Mouse (Mus musculus) forebrain, embryonic 11.5 days (tissue): ENCODE results near the gene Thtpa. TPM values are rescaled to one million over a fixed set of nuclear protein-coding genes. Genes with fewer than 3 reads are reported as not detected.

Source experiments
- ATAC-seq: fragments of 200-750 bp; cut with Nextera tagmentation; replicated peaks from 2 replicates; pipeline ENCODE4 v1.8.0; 2017; ENCODE audit warnings: moderate TSS enrichment; ENCODE audit not compliant: low FRiP score
- DNase-seq: peaks from one replicate; pipeline ENCODE4 v3.0.0-alpha.2; 2017; ENCODE audit warnings: low spot score
- H3K27ac ChIP-seq: fragments of 300-500 bp; sonication (generic); 2 replicates; pipeline ENCODE4 v1.5.1; 2014; ENCODE audit warnings: low read depth, low read length
- H3K27me3 ChIP-seq: fragments of 300-500 bp; sonication (generic); 2 replicates; pipeline ENCODE4 v1.6.1; 2014; ENCODE audit warnings: mild to moderate bottlenecking, low read length, mixed read lengths; ENCODE audit not compliant: control insufficient read depth, insufficient read depth
- H3K36me3 ChIP-seq: fragments of 300-500 bp; sonication (generic); 2 replicates; pipeline ENCODE4 v1.6.1; 2014; ENCODE audit warnings: mild to moderate bottlenecking, low read length, moderate library complexity, mixed read lengths; ENCODE audit not compliant: control insufficient read depth, insufficient read depth
- H3K4me1 ChIP-seq: fragments of 300-500 bp; sonication (generic); replicated peaks from 2 replicates; pipeline ENCODE4 v1.6.1; 2014; ENCODE audit warnings: low read length, mixed read lengths; ENCODE audit not compliant: control insufficient read depth, insufficient read depth
- H3K4me2 ChIP-seq: fragments of 300-500 bp; sonication (generic); 2 replicates; pipeline ENCODE4 v1.6.1; 2014; ENCODE audit warnings: low read depth, mild to moderate bottlenecking, low read length, moderate library complexity, mixed read lengths; ENCODE audit not compliant: severe bottlenecking
- H3K4me3 ChIP-seq: fragments of 300-500 bp; sonication (generic); 2 replicates; pipeline ENCODE4 v1.5.1; 2014; ENCODE audit warnings: low read depth, low read length
- H3K9ac ChIP-seq: fragments of 300-500 bp; sonication (generic); 2 replicates; pipeline ENCODE4 v1.6.1; 2014; ENCODE audit warnings: low read length
- H3K9me3 ChIP-seq: fragments of 300-500 bp; sonication (generic); 2 replicates; pipeline ENCODE4 v1.6.1; 2016; ENCODE audit warnings: low read length, mixed read lengths; ENCODE audit not compliant: control insufficient read depth
- WGBS: fragments of 180-500 bp; shearing (Covaris S2); extraction: QIAGEN DNeasy Blood & Tissue Kit; methylation state at CpG from one replicate; pipeline ENCODE4 v1.1.7; 2014; 5-methylcytosine and 5-hydroxymethylcytosine counted together
- polyA plus RNA-seq: library from polyadenylated mRNA; unstranded; fragments of >200 nt; fragmentation: Nextera tagmentation; extraction: Ambion mirVana; gene quantifications from 2 replicates; pipeline ENCODE4 v1.2.1, GENCODE M21; 2014

The Thtpa gene
- polyA plus RNA-seq, 1 experiment from 2014 or later, result 28.6 TPM

- H3K4me2 ChIP-seq, result no peak overlapping the region
- no peak overlapping the region for H3K27ac ChIP-seq
- no peaks in the 10 kb centered on the region; the same call in 1 of the 2 replicates for H3K4me1 ChIP-seq
- H3K4me3 ChIP-seq, result no peak overlapping the region
- WGBS, result 32% methylated on average over 19 of the region's 19 CpGs
- H3K9me3 ChIP-seq, result no peaks in the 10 kb centered on the region
- ATAC-seq (no peak), DNase-seq (no peak)
- peaks cover under 1% of the 10 kb centered on the region; the same call in 1 of the 2 replicates for H3K36me3 ChIP-seq
- no peaks in the 10 kb centered on the region; the same call in 1 of the 2 replicates for H3K27me3 ChIP-seq
- H3K9ac ChIP-seq, result no peak overlapping the region; the same call in 1 of the 2 replicates
Observed at GRCm38 (mm10) chr14:55071756-55072155, 22.8 kb upstream of the Thtpa start.

DNA sequence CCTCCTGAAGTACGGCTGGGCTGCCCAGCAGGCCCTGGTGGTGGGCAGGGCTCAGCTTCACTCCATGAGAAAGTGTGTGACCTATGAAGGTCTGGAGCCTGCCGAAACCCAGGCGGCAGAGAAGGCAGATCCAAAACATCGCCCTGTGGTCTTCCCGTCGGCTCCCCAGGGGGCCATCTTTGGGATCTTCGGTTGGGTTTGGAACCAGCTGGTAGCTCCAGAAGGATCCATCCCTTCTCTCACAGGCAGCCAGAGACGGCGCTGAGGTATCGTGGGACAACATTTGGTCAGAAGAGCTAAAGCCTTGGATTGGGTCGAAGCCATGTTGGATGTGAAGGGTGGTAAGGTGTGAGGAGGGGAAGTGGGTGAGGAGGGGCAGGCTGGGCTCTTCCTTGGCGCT is 20.2 kb upstream of the Thtpa start:
- Histone ChIP-seq H3K27ac (no peak overlapping the region), H3K9ac (no peak overlapping the region), H3K9me3 (no peaks in the 10 kb centered on the region), H3K4me2 (no peak overlapping the region), H3K4me1 (peaks cover 14% of the 10 kb centered on the region; the same call in 1 of the 2 replicates), H3K36me3 (no peaks in the 10 kb centered on the region; the same call in 1 of the 2 replicates), H3K4me3 (no peak overlapping the region), H3K27me3 (no peaks in the 10 kb centered on the region; the same call in 1 of the 2 replicates)
- ATAC-seq, result no peak
- 93% methylated on average over 12 of the region's 12 CpGs for WGBS
- DNase-seq, result no peak

- ATAC-seq (no peak), DNase-seq (no peak)
- no peak overlapping the region for H3K4me3 ChIP-seq
- no peak overlapping the region for H3K4me2 ChIP-seq
- no peak overlapping the region for H3K9ac ChIP-seq
- H3K27ac ChIP-seq, result no peak overlapping the region
- no peaks in the 10 kb centered on the region; the same call in 1 of the 2 replicates for H3K36me3 ChIP-seq
- H3K4me1 ChIP-seq, result peaks cover 15% of the 10 kb centered on the region; the same call in 1 of the 2 replicates
- H3K9me3 ChIP-seq, result no peaks in the 10 kb centered on the region
- WGBS, result 73% methylated on average over 6 of the region's 6 CpGs
- no peaks in the 10 kb centered on the region; the same call in 1 of the 2 replicates for H3K27me3 ChIP-seq
Observed at GRCm38 (mm10) chr14:55076224-55076623, 18.4 kb upstream of the Thtpa start.

- no peaks in the 10 kb centered on the region; the same call in 1 of the 2 replicates for H3K27me3 ChIP-seq
- H3K9me3 ChIP-seq, result no peaks in the 10 kb centered on the region
- no peak for DNase-seq
- H3K4me3 ChIP-seq, result no peak overlapping the region
- no peak overlapping the region for H3K27ac ChIP-seq
- H3K4me2 ChIP-seq, result no peak overlapping the region
- no peak for ATAC-seq
- 69% methylated on average over 3 of the region's 3 CpGs for WGBS
- H3K4me1 ChIP-seq, result peaks cover 15% of the 10 kb centered on the region; the same call in 1 of the 2 replicates
- no peaks in the 10 kb centered on the region for H3K36me3 ChIP-seq
- no peak overlapping the region for H3K9ac ChIP-seq
Observed at GRCm38 (mm10) chr14:55076956-55077355, 17.6 kb upstream of the Thtpa start.

GRCm38 (mm10) chr14:55077481-55078365 is 16.9 kb upstream of the Thtpa start:
- ATAC-seq (peak; percentile 40; the same call in 1 of the 2 replicates), DNase-seq (no peak)
- no peak overlapping the region for H3K4me3 ChIP-seq
- H3K36me3 ChIP-seq, result no peaks in the 10 kb centered on the region
- H3K27me3 ChIP-seq, result no peaks in the 10 kb centered on the region; the same call in 1 of the 2 replicates
- 11% methylated on average over 15 of the region's 15 CpGs for WGBS
- 0 out of 2 replicates have a peak overlapping the region, but pooled peaks have one; percentile 18 for H3K27ac ChIP-seq
- H3K4me1 ChIP-seq, result peaks cover 15% of the 10 kb centered on the region; the same call in 1 of the 2 replicates
- peak overlapping the region; percentile 18; the same call in 1 of the 2 replicates for H3K4me2 ChIP-seq
- no peaks in the 10 kb centered on the region for H3K9me3 ChIP-seq
- no peak overlapping the region; the same call in 1 of the 2 replicates for H3K9ac ChIP-seq

- peak; percentile 59 for ATAC-seq
- H3K36me3 ChIP-seq, result no peaks in the 10 kb centered on the region
- peaks cover 15% of the 10 kb centered on the region; the same call in 1 of the 2 replicates for H3K4me1 ChIP-seq
- WGBS, result 4% methylated on average over 23 of the region's 23 CpGs
- H3K4me3 ChIP-seq, result no peak overlapping the region
- no peak overlapping the region; the same call in 1 of the 2 replicates for H3K4me2 ChIP-seq
- H3K27me3 ChIP-seq, result no peaks in the 10 kb centered on the region; the same call in 1 of the 2 replicates
- no peak for DNase-seq
- no peaks in the 10 kb centered on the region for H3K9me3 ChIP-seq
- no peak overlapping the region for H3K27ac ChIP-seq
- no peak overlapping the region for H3K9ac ChIP-seq
Observed at GRCm38 (mm10) chr14:55078366-55078989, 16.1 kb upstream of the Thtpa start.

DNA sequence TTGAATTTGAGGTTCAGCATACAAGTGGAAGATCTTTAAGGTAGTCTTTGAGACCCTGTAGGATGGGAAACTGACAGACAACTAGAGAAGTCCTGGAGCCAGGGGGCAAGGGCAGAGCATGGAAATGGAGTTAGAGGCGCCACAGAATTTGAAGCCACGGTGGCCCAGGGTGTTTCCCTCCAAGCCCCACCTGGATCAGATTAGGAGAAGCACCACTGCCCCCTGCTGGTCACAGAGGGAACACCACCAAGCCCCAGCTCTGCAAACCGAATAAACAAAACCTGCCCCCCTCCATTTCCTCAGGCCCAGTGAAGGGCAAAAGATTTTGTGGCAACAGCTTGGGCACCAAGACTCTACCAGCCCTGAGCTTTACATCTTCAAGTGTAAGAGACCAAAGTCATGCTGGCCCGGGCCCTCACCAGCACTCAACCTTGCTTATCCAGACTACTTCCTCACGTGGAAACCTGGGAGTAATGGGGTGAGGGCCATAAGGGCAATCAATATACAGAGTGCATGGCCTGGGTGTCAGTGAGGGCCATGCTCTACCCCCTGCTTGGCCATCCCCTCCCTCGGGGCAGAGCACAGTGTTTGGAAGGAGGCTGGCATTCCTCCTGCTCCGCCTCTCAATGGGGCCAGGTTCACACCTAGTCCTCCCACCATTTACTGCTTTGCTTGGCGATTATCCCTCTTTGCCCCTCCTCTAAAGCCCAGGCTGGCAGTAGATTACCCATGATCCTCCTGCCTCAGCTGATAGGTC is 15.2 kb upstream of the Thtpa start:
- H3K36me3 ChIP-seq, result no peaks in the 10 kb centered on the region
- DNase-seq (peak; percentile 93), ATAC-seq (peak; percentile 60)
- peaks cover 15% of the 10 kb centered on the region; the same call in 1 of the 2 replicates for H3K4me1 ChIP-seq
- H3K9me3 ChIP-seq, result no peaks in the 10 kb centered on the region
- no peak overlapping the region for H3K27ac ChIP-seq
- no peak overlapping the region for H3K4me2 ChIP-seq
- no peaks in the 10 kb centered on the region; the same call in 1 of the 2 replicates for H3K27me3 ChIP-seq
- no peak overlapping the region for H3K4me3 ChIP-seq
- 24% methylated on average over 8 of the region's 8 CpGs for WGBS
- H3K9ac ChIP-seq, result no peak overlapping the region

DNA sequence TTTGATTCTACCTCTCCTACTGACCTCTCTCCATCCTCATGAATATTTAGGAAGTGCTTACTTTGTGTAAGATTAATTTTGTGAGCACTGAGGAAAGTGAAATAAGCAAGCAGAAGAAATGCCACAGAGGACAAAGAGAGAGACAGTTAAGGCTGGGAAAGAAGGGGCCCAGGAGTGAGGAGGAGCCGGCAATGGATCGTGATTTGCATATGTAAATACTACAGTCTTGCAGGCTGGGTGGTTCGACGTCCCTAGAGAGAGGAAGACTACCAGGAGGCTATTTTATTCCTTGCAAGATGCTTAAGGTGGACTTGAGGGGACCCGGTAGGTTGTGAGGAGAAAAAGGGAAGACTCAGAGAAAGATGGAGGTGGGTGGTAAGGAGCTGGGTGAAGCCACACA is 13.5 kb upstream of the Thtpa start:
- no peaks in the 10 kb centered on the region; the same call in 1 of the 2 replicates for H3K27me3 ChIP-seq
- 56% methylated on average over 5 of the region's 5 CpGs for WGBS
- H3K4me3 ChIP-seq, result no peak overlapping the region
- ATAC-seq, result no peak
- no peak overlapping the region for H3K9ac ChIP-seq
- H3K4me2 ChIP-seq, result no peak overlapping the region
- peaks cover 15% of the 10 kb centered on the region; the same call in 1 of the 2 replicates for H3K4me1 ChIP-seq
- no peak for DNase-seq
- no peaks in the 10 kb centered on the region for H3K36me3 ChIP-seq
- no peak overlapping the region for H3K27ac ChIP-seq
- H3K9me3 ChIP-seq, result no peaks in the 10 kb centered on the region
